Mouse (Mus musculus) lung, postnatal 10 days (tissue): ENCODE results near the gene Th.

Experiments used
- DNase-seq: peaks from one replicate; pipeline ENCODE4 v3.0.0; 2021

Gene Th

GRCm38 (mm10) chr7:142931028-142931427 is at the start of gene Th:
Gene Th (minus strand): TSS chr7:142931128.
- no peak for DNase-seq

GRCm38 (mm10) chr7:142968809-142969511 is 38.0 kb upstream of the Th start, which contains the start of gene Ascl2:
Gene Ascl2 (minus strand): TSS chr7:142969264.
- DNase-seq, result peak; percentile 36

- DNase-seq, result peak; percentile 50
Measured at GRCm38 (mm10) chr7:142967884-142968808, 37.2 kb upstream of the Th start.

GRCm38 (mm10) chr7:142967414-142967883 is 36.5 kb upstream of the Th start:
- peak; percentile 59 for DNase-seq

- DNase-seq, result no peak
Measured at GRCm38 (mm10) chr7:142959752-142960151, 28.8 kb upstream of the Th start.

GRCm38 (mm10) chr7:142958817-142959216 is 27.9 kb upstream of the Th start:
- DNase-seq, result no peak

GRCm38 (mm10) chr7:142956018-142956417 is 25.1 kb upstream of the Th start:
- DNase-seq, result no peak

GRCm38 (mm10) chr7:142949568-142949967 is 18.6 kb upstream of the Th start:
- no peak for DNase-seq

GRCm38 (mm10) chr7:142937631-142938030 is 6.7 kb upstream of the Th start:
- DNase-seq, result no peak

GRCm38 (mm10) chr7:142935708-142936107 is 4.8 kb upstream of the Th start:
- no peak for DNase-seq

- no peak for DNase-seq
Measured at GRCm38 (mm10) chr7:142932469-142932868, 1.5 kb upstream of the Th start.

- DNase-seq, result no peak
Measured at GRCm38 (mm10) chr7:142929516-142929915, 1.4 kb downstream of the Th start.

GRCm38 (mm10) chr7:142927293-142927692 is 3.6 kb downstream of the Th start:
- no peak for DNase-seq

- peak; percentile 82 for DNase-seq
Measured at GRCm38 (mm10) chr7:142918641-142919628, 12.0 kb downstream of the Th start.

GRCm38 (mm10) chr7:142917659-142918058 is 13.3 kb downstream of the Th start:
- peak; percentile 22 for DNase-seq

GRCm38 (mm10) chr7:142916178-142916577 is 14.8 kb downstream of the Th start:
- DNase-seq, result no peak

- DNase-seq, result no peak
Measured at GRCm38 (mm10) chr7:142911682-142912081, 19.2 kb downstream of the Th start.

GRCm38 (mm10) chr7:142910104-142910503 is 20.8 kb downstream of the Th start:
- no peak for DNase-seq

- DNase-seq, result no peak
Measured at GRCm38 (mm10) chr7:142909622-142910021, 21.3 kb downstream of the Th start.

GRCm38 (mm10) chr7:142905606-142906005 is 25.3 kb downstream of the Th start:
- no peak for DNase-seq

- no peak for DNase-seq
Measured at GRCm38 (mm10) chr7:142904331-142904730, 26.6 kb downstream of the Th start.

GRCm38 (mm10) chr7:142902931-142903330 is 28.0 kb downstream of the Th start:
- no peak for DNase-seq
